Mouse (Mus musculus): ENCODE results near the gene Tubb2a. TPM values are rescaled to one million over a fixed set of nuclear protein-coding genes. Genes with fewer than 3 reads are reported as not detected.

Tubb2a gene
- polyA plus RNA-seq, 2 experiments, result 44.5 to 70.6 TPM

- H3K27ac ChIP-seq, result no peak overlapping the region
- TF ChIP-seq CTCF (IDR thresholded peaks at IDR 0.05; ENCODE audit: low read depth) (no peak), EP300 (IDR thresholded peaks at IDR 0.05; ENCODE audit: low read depth) (no peak)
- H3K27me3 ChIP-seq (ENCODE audit: control insufficient read depth, insufficient read depth, low read length), result no peaks in the 10 kb centered on the region
- no peak overlapping the region for H3K4me2 ChIP-seq (ENCODE audit: low read depth)
- H3K4me3 ChIP-seq (ENCODE audit: insufficient read depth in 1 of 2, low read depth in 2 of 2, low read length in 2 of 2), result no peak overlapping the region
- 45% methylated on average over 1 of the region's 1 CpGs for WGBS (ENCODE audit: insufficient replicate concordance)
- ATAC-seq (ENCODE audit: insufficient read depth) (no peak), DNase-seq (ENCODE audit: low read depth in 3 of 3, low spot score in 3 of 3) (no peak)
- peaks cover 16 to 17% of the 10 kb centered on the region in 2 experiments for H3K4me1 ChIP-seq (replicated peaks; ENCODE audit: control insufficient read depth in 2 of 2, insufficient read depth in 2 of 2, low read length in 1 of 2)
- H3K36me3 ChIP-seq (replicated peaks; ENCODE audit: control insufficient read depth, insufficient read depth, low read depth), result no peaks in the 10 kb centered on the region
- H3K9me3 ChIP-seq (ENCODE audit: control insufficient read depth, low read length), result peaks cover 3% of the 10 kb centered on the region; the same call in 1 of the 2 replicates
- H3K9ac ChIP-seq (replicated peaks), result no peak overlapping the region
These were observed 27.6 kb upstream of the Tubb2a start for GRCm38 (mm10) chr13:34105364-34105763.

GRCm38 (mm10) chr13:34101908-34102307, 24.1 kb upstream of the Tubb2a start:
- TF ChIP-seq CTCF (IDR thresholded peaks at IDR 0.05; ENCODE audit: low read depth) (no peak), EP300 (IDR thresholded peaks at IDR 0.05; ENCODE audit: low read depth) (peak; percentile 19; the same call in 1 of the 2 replicates)
- Histone ChIP-seq H3K4me2 (ENCODE audit: low read depth) (no peak overlapping the region), H3K27ac (no peak overlapping the region; the same call in 1 of the 2 replicates), H3K4me3 (ENCODE audit: insufficient read depth in 1 of 2, low read depth in 2 of 2, low read length in 2 of 2) (no peak overlapping the region), H3K4me1 (replicated peaks; ENCODE audit: control insufficient read depth in 2 of 2, insufficient read depth in 2 of 2, low read length in 1 of 2) (peaks cover 19 to 20% of the 10 kb centered on the region in 2 experiments), H3K27me3 (ENCODE audit: control insufficient read depth, insufficient read depth, low read length) (no peaks in the 10 kb centered on the region), H3K9me3 (ENCODE audit: control insufficient read depth, low read length) (peaks cover 3% of the 10 kb centered on the region; the same call in 1 of the 2 replicates), H3K36me3 (replicated peaks; ENCODE audit: control insufficient read depth, insufficient read depth, low read depth) (no peaks in the 10 kb centered on the region), H3K9ac (replicated peaks) (no peak overlapping the region)
- WGBS (ENCODE audit: insufficient replicate concordance), result 26% methylated on average over 9 of the region's 9 CpGs
- DNase-seq (ENCODE audit: low read depth in 3 of 3, low spot score in 3 of 3) (peak in 2 of 3 experiments; percentile 35 to 44), ATAC-seq (ENCODE audit: insufficient read depth) (no peak)

- Histone ChIP-seq H3K4me1 (replicated peaks; ENCODE audit: control insufficient read depth in 2 of 2, insufficient read depth in 2 of 2, low read length in 1 of 2) (peaks cover 19 to 20% of the 10 kb centered on the region in 2 experiments), H3K9me3 (ENCODE audit: control insufficient read depth, low read length) (peaks cover 3% of the 10 kb centered on the region; the same call in 1 of the 2 replicates), H3K4me3 (ENCODE audit: insufficient read depth in 1 of 2, low read depth in 2 of 2, low read length in 2 of 2) (0 out of 4 replicates have a peak overlapping the region, but pooled peaks of 1 of the 2 experiments have one; percentile 37), H3K36me3 (replicated peaks; ENCODE audit: control insufficient read depth, insufficient read depth, low read depth) (no peaks in the 10 kb centered on the region), H3K4me2 (ENCODE audit: low read depth) (peak overlapping the region; percentile 62), H3K27me3 (ENCODE audit: control insufficient read depth, insufficient read depth, low read length) (no peaks in the 10 kb centered on the region), H3K27ac (peak overlapping the region; percentile 87), H3K9ac (replicated peaks) (peak overlapping the region; percentile 48)
- WGBS (ENCODE audit: insufficient replicate concordance), result 87% methylated on average over 10 of the region's 10 CpGs
- TF ChIP-seq CTCF (IDR thresholded peaks at IDR 0.05; ENCODE audit: low read depth) (no peak), EP300 (IDR thresholded peaks at IDR 0.05; ENCODE audit: low read depth) (peak; percentile 32; the same call in 1 of the 2 replicates)
- DNase-seq (ENCODE audit: low read depth in 3 of 3, low spot score in 3 of 3) (peak in 2 of 3 experiments; percentile 31 to 46), ATAC-seq (ENCODE audit: insufficient read depth) (peak; percentile 80)
These were observed 23.4 kb upstream of the Tubb2a start for GRCm38 (mm10) chr13:34101247-34101646.

GRCm38 (mm10) chr13:34100733-34101132, 22.9 kb upstream of the Tubb2a start:
- ATAC-seq (ENCODE audit: insufficient read depth), result peak; percentile 93
- Histone ChIP-seq H3K9ac (replicated peaks) (peak overlapping the region; percentile 48), H3K4me2 (ENCODE audit: low read depth) (peak overlapping the region; percentile 62), H3K27me3 (ENCODE audit: control insufficient read depth, insufficient read depth, low read length) (no peaks in the 10 kb centered on the region), H3K4me3 (ENCODE audit: insufficient read depth in 1 of 2, low read depth in 2 of 2, low read length in 2 of 2) (peak overlapping the region in 1 of 2 experiments; percentile 37; a peak in 2 of 4 replicates), H3K27ac (peak overlapping the region; percentile 87), H3K4me1 (replicated peaks; ENCODE audit: control insufficient read depth in 2 of 2, insufficient read depth in 2 of 2, low read length in 1 of 2) (peaks cover 19 to 20% of the 10 kb centered on the region in 2 experiments), H3K36me3 (replicated peaks; ENCODE audit: control insufficient read depth, insufficient read depth, low read depth) (no peaks in the 10 kb centered on the region), H3K9me3 (ENCODE audit: control insufficient read depth, low read length) (peaks cover 3% of the 10 kb centered on the region; the same call in 1 of the 2 replicates)
- 12% methylated on average over 3 of the region's 3 CpGs for WGBS (ENCODE audit: insufficient replicate concordance)
- TF ChIP-seq EP300 (IDR thresholded peaks at IDR 0.05; ENCODE audit: low read depth) (peak; percentile 82), CTCF (IDR thresholded peaks at IDR 0.05; ENCODE audit: low read depth) (no peak)
- DNase-seq (ENCODE audit: low read depth in 3 of 3, low spot score in 3 of 3), result peak; percentile 61 to 68 (median 66)

GRCm38 (mm10) chr13:34097086-34097485, 19.3 kb upstream of the Tubb2a start:
- Histone ChIP-seq H3K4me3 (ENCODE audit: insufficient read depth in 1 of 2, low read depth in 2 of 2, low read length in 2 of 2) (no peak overlapping the region), H3K27me3 (ENCODE audit: control insufficient read depth, insufficient read depth, low read length) (no peaks in the 10 kb centered on the region), H3K9ac (replicated peaks) (no peak overlapping the region), H3K4me2 (ENCODE audit: low read depth) (no peak overlapping the region), H3K27ac (no peak overlapping the region), H3K4me1 (replicated peaks; ENCODE audit: control insufficient read depth in 2 of 2, insufficient read depth in 2 of 2, low read length in 1 of 2) (peaks cover 18 to 20% of the 10 kb centered on the region in 2 experiments), H3K36me3 (replicated peaks; ENCODE audit: control insufficient read depth, insufficient read depth, low read depth) (no peaks in the 10 kb centered on the region), H3K9me3 (ENCODE audit: control insufficient read depth, low read length) (no peaks in the 10 kb centered on the region)
- DNase-seq (ENCODE audit: low read depth in 3 of 3, low spot score in 3 of 3), result no peak
- TF ChIP-seq EP300 (IDR thresholded peaks at IDR 0.05; ENCODE audit: low read depth), result no peak
- TF ChIP-seq CTCF (IDR thresholded peaks at IDR 0.05; ENCODE audit: low read depth), result no peak
- no peak for ATAC-seq (ENCODE audit: insufficient read depth)
- 66% methylated on average over 3 of the region's 3 CpGs for WGBS (ENCODE audit: insufficient replicate concordance)

Measured in liver, embryonic 14.5 days (tissue).